Mouse (Mus musculus): ENCODE results near the gene Rnf26.
"Not testable (repeated sequence)": the region's sequence is repeated elsewhere in the genome, so short reads cannot be mapped to it uniquely, and the experiment has no call there.

Rnf26 gene

DNA sequence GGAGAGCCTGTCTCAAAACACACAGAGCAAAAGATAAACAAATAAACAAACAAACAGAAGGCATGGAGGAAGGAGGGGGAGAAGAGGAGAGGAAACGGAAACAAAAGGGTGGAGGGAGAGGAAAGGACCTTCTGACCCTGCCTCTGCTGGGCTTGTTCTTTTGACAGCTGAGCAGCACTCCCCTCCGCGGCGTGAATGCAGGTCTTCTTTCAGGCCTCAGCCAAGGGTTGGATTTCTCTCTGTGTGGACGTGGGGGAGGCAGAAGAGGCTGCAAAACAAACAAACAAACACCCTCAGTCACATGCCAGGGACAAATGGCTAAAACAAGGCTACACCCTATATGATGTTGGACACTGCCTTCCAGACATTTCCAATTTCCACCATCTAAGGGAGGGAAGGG is 11.7 kb upstream of the Rnf26 start:
- no peak for DNase-seq (ENCODE audit: low read depth)

DNA sequence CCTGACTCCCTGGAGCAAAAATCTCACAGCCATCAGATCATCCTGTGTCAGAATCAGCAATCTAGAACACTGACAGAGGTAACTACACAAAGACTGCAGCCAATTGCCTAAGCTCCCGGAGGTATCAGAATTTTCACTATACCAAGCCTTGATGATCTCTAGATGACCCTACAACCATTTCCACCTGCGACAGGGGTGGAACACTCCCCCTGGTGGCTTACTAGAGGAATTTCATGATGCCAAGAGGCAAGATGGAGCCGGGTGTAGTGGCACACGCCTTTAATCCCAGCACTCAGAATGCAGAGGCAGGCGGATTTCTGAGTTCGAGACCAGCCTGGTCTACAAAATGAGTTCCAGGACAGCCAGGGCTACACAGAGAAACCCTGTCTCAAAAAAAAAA is 11.0 kb upstream of the Rnf26 start:
- no peak for DNase-seq (ENCODE audit: low read depth)

DNA sequence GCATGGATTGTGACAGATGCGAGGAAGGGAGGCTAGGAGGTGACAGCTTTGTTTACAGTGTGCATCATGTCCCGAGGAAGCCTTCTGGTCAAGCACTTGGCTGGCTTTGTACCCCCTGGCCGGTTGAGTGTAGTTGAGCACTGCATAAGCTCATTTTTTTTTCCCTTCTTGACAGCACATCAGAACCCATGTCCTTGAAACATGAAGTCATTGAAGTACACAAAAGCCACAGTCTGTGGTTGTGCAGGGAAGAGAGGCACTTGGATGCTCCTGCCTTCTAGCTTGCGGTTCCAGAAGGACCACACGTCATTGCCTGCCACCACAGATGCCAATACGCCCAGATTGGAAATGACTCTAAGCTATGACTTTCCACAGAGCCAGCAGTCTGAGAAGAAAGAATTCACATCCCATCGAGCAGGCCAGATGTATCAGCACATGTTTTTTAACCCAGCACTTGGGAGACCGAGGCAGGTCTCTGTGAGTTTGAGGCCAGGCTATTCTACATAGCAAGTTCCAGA is 6.7 kb upstream of the Rnf26 start:
- no peak for DNase-seq (ENCODE audit: low read depth)

DNA sequence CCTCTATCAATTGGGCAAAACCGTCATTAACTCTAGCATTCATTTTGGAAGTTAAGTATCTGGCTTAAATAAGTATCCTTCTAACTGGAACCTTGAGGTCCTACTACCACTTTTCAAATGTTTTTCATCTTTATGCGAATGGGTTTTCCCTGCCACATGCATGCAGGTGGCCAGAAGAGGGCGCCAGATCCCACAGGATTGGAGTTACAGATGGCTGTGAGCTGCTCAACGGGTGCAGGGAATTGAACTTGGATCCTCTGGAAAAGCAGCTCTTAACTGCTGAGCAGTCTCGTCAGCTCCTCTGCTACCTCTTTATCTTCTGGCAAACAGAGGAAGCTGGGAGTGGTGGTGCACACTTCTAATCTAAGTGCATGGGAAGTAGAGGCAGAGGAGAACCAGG is 5.7 kb upstream of the Rnf26 start:
- DNase-seq (ENCODE audit: low read depth) = no peak

DNA sequence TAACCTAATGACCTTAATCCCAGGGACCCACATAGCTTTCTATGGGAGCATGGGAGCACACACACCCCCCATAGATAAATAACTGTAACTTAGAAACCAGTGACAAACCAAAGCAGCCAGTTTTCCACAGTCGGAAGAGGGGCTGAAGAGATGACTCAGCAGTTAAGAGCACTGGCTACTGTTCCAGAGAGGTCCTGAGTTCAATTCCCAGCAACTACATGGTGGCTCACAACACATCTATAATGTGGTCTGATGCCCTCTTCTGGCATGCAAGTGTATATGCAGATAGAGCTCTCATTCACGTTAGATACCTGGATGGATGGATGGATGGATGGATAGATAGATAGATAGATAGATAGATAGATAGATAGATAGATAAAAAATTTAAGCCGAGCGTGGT is 2.9 kb upstream of the Rnf26 start:
- DNase-seq (ENCODE audit: low read depth) = no peak

DNA sequence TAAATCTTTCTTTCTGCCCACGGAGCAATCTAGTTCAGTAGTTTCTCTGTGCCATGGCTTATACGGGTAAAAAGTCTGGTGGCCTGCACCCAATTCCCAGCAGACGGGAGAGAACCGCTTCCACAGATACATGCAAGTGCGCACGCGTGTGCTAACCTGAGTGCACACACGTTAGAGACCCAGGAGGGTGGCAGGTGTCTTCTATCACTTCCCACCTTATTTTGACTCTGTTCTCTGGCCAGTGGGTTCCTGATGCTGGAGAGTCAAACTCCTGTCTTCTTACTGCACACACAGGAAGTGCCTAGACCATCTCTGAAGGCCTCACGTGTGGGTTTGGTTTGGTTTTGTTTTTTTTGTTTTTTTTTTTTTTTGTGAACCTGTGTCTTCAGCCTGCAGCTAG is 2.3 kb upstream of the Rnf26 start:
- no peak for DNase-seq (ENCODE audit: low read depth)

DNA sequence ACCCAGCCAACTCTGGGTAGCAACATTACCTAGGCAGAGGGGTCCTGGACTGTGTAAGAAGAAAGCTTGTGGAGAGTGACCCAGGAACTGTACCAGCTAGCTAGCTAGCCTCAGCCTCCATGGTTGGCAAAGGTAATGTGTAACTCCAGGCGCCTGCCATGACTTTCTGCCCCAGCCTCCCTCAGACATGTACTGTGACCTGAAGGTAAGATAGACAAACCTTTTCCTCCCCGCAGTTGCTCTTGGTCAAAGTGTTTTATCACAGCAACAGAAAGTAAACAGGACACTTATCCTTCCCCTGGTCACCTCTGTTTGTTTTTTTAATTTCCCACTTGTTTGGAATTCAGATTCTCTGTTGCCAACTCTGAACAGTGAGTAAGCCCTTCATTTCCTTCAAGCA is 1.1 kb upstream of the Rnf26 start:
- DNase-seq (ENCODE audit: low read depth) = no peak

DNA sequence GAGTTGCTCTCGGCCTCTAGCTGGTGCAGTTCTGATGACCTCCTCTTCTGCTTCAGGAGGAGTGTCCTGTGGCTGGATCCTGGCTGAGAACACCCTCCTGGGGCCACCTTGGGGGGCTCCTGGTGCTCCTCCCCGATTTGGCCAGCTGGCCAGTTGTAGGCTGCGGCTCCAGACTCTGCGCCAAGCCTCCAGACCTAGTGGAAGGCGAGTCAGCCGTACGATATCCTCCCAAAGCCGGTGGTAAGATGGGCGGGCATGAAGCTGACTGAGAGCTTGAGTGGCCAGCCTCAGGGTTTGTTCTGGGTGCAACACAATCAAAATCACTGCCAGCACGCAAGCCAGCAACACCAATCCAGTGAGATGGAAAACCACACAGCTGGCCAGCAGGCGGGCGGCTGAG is 1.4 kb downstream of the Rnf26 start:
- not testable (repeated sequence) for DNase-seq (ENCODE audit: low read depth)

DNA sequence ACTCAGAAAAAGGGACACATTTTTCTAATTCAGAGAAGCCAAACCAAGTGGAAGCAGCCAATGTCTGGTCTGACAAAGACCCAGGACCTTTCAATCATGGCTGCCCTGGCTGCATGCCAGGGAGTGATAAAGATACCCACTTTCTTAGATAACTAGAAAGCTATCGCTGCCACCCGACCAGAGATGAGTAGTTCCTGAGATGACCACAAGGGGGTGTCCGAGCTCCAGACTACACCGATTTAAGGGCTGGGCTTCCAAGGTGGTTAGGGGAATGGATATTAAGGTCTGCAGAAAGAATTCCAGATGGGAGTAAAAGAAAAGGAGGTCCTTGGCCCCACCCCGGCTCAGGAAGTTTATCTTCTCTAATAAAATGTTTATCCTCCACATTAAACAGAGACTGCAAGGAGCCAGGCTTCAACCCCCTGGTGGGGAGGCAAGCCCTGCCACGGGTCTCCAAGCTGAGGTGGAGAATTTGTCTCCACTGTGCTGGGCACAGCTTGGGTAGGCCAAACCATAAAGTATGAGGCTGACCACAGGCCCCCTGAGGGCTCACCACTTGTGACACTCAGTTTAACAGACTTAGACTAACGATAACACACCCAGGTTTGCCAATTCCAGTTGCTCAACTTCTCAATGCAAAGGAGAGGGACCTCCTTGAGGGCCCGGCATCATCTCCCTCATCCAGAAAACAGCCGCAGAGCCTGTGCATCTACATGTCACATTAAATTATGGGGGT is 3.8 kb downstream of the Rnf26 start:
- peak; percentile 73 for DNase-seq (ENCODE audit: low read depth)

DNA sequence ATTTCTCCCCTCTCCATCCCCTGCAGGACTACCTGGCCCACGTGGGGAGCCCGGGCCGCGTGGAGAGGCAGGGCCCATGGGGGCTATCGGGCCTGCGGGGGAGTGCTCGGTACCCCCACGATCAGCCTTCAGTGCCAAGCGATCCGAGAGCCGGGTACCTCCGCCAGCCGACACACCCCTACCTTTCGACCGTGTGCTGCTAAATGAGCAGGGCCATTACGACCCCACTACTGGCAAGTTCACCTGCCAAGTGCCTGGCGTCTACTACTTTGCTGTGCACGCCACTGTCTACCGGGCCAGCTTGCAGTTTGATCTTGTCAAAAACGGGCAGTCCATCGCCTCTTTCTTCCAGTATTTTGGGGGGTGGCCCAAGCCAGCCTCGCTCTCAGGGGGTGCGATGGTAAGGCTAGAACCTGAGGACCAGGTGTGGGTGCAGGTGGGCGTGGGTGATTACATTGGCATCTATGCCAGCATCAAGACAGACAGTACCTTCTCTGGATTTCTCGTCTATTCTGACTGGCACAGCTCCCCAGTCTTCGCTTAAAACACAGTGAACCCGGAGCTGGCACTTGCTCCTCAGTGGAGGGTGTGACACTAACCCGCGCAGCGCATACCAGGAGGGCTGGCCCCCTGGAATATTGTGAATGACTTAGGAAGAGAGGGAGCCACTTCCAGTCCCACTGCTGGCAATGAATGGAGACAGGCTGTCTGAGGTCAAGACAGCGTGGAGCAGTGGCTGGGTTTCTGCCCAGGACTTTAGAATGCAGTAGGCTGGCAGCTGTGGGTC is 4.9 kb downstream of the Rnf26 start:
- DNase-seq (ENCODE audit: low read depth) = no peak

DNA sequence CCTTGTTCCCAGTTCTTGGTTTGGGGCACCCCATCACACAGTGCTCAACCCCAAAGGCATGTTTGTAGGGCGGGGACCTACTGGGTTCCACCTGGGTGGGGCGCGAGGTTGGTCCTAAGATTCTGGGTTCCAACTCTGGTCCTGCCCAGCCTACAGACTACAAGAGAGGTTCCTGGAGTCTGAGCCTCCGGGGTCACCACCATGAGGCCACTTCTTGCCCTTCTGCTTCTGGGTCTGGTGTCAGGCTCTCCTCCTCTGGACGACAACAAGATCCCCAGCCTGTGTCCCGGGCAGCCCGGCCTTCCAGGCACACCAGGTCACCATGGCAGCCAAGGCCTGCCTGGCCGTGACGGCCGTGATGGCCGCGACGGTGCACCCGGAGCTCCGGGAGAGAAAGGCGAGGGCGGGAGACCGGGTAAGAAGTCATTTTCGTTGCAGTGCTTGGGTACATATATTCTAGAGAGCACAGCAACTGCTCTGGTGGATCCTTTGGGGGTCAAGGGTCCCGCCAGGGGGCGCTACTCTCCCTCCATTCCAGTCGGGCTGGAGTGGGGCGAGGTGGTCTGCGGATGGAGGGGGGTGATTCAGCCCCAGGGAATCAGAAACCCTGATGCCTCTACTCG is 5.6 kb downstream of the Rnf26 start:
- DNase-seq (ENCODE audit: low read depth) = no peak

DNA sequence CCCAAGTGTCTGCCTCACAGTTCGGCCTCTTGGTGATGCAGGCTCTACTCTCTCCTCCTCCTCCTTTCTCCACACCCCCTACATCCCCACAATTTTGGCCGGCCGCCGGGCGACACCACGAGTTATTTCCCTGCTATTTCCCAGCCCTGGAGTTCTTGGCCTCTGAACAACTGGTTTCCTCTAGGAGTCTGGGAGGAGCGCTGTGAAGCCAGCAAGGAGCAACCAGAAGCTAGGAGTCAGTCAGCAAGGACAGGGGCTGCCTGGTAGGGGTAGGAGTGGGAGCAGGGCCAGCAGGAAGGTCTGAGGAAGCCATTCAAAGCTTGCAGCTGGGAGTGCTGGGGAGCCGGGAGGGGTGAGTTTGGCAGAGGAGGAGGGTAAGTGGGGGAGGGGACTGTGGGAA is 6.2 kb downstream of the Rnf26 start, which contains the start of gene C1qtnf5:
Gene C1qtnf5, plus strand, starts transcription at position 136 of the 400 bp plus-strand sequence.
- DNase-seq (ENCODE audit: low read depth) = no peak

DNA sequence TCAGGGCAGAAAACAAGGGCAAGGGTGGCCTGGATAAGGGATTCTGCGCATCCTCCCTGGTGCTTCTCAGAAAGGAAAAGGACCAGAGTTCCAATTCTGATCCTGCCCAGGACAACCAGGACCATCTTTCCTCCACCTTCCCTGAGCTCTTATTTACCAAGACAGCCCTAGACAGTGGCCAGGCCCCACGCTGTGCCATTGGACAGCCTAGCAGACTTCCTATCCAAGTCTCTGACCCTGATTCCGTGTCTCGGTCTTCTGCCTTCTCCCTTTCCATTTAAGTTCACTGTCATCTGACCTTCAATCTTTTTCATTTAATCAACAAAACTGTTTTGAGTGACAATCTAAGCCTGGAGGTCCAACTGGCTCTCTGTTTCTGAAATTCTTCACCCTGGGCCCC is 6.7 kb downstream of the Rnf26 start:
- no peak for DNase-seq (ENCODE audit: low read depth)

DNA sequence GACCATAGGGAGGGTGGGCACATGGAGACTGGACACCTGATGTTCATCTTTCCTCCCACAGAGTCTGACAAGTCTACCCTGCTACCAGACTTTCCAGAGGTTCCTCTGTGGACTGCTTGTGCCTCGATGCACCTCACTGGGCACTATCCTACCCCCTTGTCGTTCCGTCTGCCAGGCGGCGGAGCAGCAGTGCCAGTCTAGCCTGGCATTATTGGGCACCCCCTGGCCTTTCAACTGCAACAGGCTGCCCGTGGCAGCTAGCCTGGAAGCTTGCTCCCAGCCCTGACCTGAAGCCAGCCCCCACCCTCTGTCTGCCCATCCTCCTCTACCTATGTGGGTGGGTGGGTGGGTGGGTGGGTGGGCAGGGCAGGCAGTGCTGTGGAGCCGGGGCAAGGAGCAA is 7.1 kb downstream of the Rnf26 start:
- DNase-seq (ENCODE audit: low read depth) = no peak

DNA sequence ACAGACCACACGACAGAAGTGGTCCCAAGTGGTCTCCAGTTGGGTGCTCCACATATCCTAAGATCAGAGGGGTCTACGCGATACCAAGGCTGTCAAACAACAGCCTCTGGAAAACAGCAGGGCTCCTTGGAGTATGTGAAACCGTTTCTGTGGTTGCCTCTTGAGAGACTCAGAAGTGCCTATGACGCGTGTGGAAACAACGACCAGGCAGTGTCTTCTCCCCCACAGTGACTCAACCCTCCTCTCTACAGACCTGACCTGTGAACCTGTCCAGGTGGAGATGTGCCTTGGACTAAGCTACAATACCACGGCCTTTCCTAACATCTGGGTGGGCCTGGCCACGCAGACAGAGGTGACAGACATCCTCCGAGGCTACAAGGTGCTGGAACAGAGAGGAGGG is 7.5 kb downstream of the Rnf26 start:
- no peak for DNase-seq (ENCODE audit: low read depth)

DNA sequence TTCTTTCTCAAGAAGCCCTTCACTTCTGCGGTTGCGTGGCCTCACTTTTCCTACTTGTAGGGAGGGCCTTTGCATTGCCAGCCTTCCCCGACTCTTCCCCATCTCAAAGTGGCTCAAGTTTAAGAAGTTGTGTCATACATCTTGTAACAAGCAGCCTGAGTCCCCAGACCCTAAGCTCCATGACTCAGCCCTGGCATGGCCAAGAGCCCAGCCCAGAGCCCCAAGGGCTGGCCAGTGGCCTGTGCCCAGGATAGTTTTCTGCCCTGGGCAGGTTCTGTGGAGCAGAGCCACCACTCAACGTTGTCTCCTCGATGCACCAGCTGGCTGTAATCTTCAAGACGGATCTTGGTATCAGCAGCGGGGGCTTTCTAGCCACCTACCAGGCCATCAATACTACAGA is 8.4 kb downstream of the Rnf26 start:
- no peak for DNase-seq (ENCODE audit: low read depth)

DNA sequence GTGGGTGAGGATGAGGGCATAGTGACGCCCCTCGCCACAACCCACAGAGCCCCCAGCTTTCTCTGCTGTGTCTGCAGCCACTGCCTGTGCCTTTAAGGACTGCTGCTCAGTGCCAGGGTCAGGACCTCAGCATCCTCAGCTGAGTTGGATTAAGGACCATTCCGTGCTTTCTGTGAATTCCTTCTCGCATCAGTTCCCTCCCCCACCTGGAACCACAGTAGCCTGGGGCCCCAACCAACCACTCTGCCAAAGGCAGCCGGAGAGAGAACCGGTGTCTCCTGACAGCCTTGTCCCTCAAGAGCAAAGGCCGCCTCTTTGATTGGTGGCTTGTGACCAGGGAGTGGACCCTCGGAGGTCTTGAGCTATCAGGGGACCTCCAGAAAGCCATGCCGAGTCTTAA is 11.8 kb downstream of the Rnf26 start, which contains the start of gene Mfrp:
Gene Mfrp, plus strand, starts transcription at position 240 of the 400 bp plus-strand sequence.
- DNase-seq (ENCODE audit: low read depth) = no peak

DNA sequence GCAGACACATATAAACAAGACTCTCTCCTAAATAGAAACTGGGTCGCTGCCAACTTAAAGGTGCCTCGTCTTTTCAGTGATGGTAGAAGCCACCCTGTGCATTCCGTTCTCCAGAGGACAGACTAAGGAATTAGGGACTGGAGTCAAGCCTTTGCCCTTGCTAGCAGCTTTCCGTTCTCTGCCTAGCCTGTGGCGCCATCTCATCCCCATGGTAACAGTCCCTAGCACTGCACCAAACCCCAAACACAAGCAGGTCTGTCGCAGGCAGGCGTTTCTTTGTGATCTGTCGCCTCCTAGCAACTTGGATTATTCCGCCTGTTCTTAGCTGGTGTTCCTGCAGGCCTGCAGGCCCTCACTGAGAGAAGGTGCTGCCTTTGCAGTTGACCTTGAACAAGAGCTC is 16.8 kb downstream of the Rnf26 start:
- DNase-seq (ENCODE audit: low read depth) = no peak

DNA sequence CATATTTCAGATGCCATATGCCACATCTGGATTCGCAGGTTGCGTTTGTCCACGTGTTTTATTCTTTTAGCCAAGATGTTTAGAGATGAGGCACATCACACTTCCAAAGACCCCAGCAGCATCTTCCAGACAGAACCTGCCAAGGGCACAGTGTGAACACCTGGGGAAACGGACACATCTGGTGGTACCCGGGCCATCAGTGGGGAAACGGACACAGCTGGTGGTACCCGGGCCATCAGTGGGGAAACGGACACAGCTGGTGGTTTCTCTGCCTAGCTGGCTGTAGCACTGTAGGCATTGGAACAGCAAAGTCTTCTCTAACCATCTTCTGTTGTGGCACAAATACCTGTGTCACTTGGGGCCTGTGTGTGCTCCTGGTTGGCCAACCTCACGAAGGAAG is 17.5 kb downstream of the Rnf26 start:
- no peak for DNase-seq (ENCODE audit: low read depth)

DNA sequence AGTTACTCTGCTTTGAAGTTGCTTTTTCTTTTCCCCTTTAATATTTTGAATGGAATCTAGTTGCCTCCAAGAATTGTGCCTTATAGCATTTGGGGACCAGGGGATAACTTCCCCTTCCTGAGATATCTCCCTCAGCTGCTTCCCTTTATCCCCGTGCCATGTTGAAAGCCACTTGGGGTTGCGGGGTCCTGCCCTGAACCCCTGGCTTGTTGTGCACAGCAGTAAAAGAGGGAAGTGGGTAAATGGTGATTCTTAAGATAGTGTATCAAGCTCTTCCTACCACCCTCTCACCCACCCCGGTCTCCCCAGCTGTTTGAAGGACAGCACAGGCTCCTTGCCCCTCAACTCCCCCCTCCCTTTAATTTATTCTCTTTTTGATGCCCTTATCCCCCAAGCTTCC is 18.6 kb downstream of the Rnf26 start:
- no peak for DNase-seq (ENCODE audit: low read depth)

DNA sequence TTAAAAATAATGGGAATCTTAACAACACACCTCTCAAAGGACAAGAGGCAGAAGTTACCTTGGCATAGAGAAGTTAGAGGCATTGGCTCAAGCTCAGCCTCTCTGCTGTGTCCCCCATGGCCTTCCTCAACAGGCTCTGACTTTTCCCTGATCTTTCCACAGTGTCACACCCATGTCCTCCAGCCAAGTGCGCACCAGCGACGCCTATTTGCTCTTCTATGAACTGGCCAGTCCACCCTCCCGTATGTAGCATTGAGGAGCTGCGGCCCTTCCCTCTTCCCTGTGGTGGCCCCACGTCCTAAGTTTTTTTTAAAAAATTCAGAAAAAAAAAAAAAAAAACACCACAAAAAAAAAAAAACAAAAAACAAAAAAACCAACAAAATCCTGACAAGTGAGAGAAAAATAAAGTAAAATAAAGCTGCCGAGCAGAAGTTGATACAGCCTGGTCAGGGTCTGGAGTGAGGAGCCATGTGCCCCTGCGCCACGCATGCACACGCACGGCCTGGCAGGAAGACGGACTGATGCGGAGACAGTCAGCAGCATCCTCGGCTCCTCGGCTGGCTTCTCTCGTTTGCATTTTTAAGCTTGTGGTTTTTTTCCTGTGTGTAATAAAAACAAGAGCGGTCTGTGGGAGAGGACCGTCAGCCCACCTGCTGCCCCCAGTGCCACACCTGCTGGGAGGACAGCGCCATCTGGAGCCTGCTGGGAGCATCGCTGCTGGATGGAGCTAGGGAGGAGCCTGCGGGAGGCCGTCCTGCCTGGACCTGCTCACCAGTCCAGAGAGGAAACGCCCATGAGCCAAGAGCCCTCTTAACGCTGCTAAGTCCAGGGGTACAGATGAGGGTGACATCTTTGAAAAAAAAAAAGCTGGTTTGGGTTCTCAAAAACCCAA is 19.5 kb downstream of the Rnf26 start:
- DNase-seq (ENCODE audit: low read depth) = no peak

Data from c-Kit-positive CD71-negative TER-119-negative erythroid progenitor cells, embryonic 14.5 days (primary cell).